Mouse (Mus musculus) midbrain, postnatal 0 days (tissue): ENCODE measurements around the gene Ppp1r14d. TPM values are rescaled to one million over a fixed set of nuclear protein-coding genes. Genes with fewer than 3 reads are reported as not detected.

Experiments used
- ATAC-seq: fragments of 200-750 bp; cut with Nextera tagmentation; 2 replicates; pipeline ENCODE4 v1.8.0; 2017; ENCODE audit warnings: moderate number of reproducible peaks, mild to moderate bottlenecking, moderate TSS enrichment, moderate library complexity; ENCODE audit not compliant: low FRiP score
- DNase-seq: peaks from one replicate; pipeline ENCODE4 v3.0.0-alpha.2; 2015; ENCODE audit warnings: low spot score
- H3K27ac ChIP-seq: fragments of 300-500 bp; sonication (generic); 2 replicates; pipeline ENCODE4 v1.5.1; 2014; ENCODE audit warnings: low read depth, mild to moderate bottlenecking, low read length, mixed read lengths
- H3K27me3 ChIP-seq: fragments of 300-500 bp; sonication (generic); 2 replicates; pipeline ENCODE4 v1.6.1; 2014; ENCODE audit warnings: low read length, control low read depth, mixed read lengths; ENCODE audit not compliant: insufficient read depth
- H3K36me3 ChIP-seq: fragments of 300-500 bp; sonication (generic); 2 replicates; pipeline ENCODE4 v1.6.1; 2014; ENCODE audit warnings: low read length, control low read depth, mixed read lengths; ENCODE audit not compliant: insufficient read depth
- H3K4me1 ChIP-seq: fragments of 300-500 bp; sonication (generic); 2 replicates; pipeline ENCODE4 v1.6.1; 2014; ENCODE audit warnings: mild to moderate bottlenecking, control low read depth, antibody characterized with exemption, low read length, mixed read lengths; ENCODE audit not compliant: insufficient read depth
- H3K4me2 ChIP-seq: fragments of 300-500 bp; sonication (generic); 2 replicates; pipeline ENCODE4 v1.6.1; 2014; ENCODE audit warnings: low read depth, mild to moderate bottlenecking, low read length, mixed read lengths; ENCODE audit not compliant: poor library complexity, severe bottlenecking
- H3K4me3 ChIP-seq: fragments of 300-500 bp; sonication (generic); 2 replicates; pipeline ENCODE4 v1.5.1; 2014; ENCODE audit warnings: low read depth, mild to moderate bottlenecking, low read length, moderate library complexity
- H3K9ac ChIP-seq: fragments of 300-500 bp; sonication (generic); replicated peaks from 2 replicates; pipeline ENCODE4 v1.6.1; 2014; ENCODE audit warnings: mild to moderate bottlenecking, low read length, moderate library complexity, mixed read lengths; ENCODE audit not compliant: poor library complexity, severe bottlenecking
- H3K9me3 ChIP-seq: fragments of 300-500 bp; sonication (generic); 2 replicates; pipeline ENCODE4 v1.6.1; 2016; ENCODE audit warnings: low read length, control low read depth
- CTCF ChIP-seq: IDR thresholded peaks from 2 replicates; pipeline ENCODE4 v1.5.1; 2016; ENCODE audit warnings: antibody characterized with exemption, mild to moderate bottlenecking
- WGBS: fragments of 180-500 bp; shearing (Covaris S2); extraction: QIAGEN DNeasy Blood & Tissue Kit; methylation state at CpG from one replicate; pipeline ENCODE4 v1.1.7; 2014; 5-methylcytosine and 5-hydroxymethylcytosine counted together
- polyA plus RNA-seq: library from polyadenylated mRNA; unstranded; fragments of >200 nt; fragmentation: Nextera tagmentation; extraction: Ambion mirVana; gene quantifications from 2 replicates; pipeline ENCODE4 v1.2.1, GENCODE M21; 2015
- total RNA-seq: library from RNA; depleted of rRNA; stranded (reverse); fragments of >200 nt; gene quantifications from 2 replicates; pipeline ENCODE4 v1.2.3, GENCODE M21; 2014; rRNA removed

The Ppp1r14d gene
- total and polyA plus RNA-seq, 2 experiments from 2014 or later: not detected

GRCm38 (mm10) chr2:119172862-119173576 lies 56.7 kb downstream of the Ppp1r14d start:
- Histone ChIP-seq H3K4me1 (no peaks in the 10 kb centered on the region), H3K27me3 (no peaks in the 10 kb centered on the region), H3K9me3 (no peaks in the 10 kb centered on the region), H3K4me3 (no peak overlapping the region), H3K27ac (no peak overlapping the region), H3K9ac (no peak overlapping the region), H3K36me3 (peaks cover 15% of the 10 kb centered on the region), H3K4me2 (no peak overlapping the region)
- ATAC-seq: no peak
- DNase-seq: peak; percentile 57
- TF ChIP-seq CTCF: no peak
- 20% methylated on average over 13 of the region's 13 CpGs for WGBS

- H3K4me1 ChIP-seq: no peaks in the 10 kb centered on the region
- no peaks in the 10 kb centered on the region for H3K27me3 ChIP-seq
- ATAC-seq: no peak
- peaks cover 9% of the 10 kb centered on the region for H3K36me3 ChIP-seq
- no peak for DNase-seq
- no peak for TF ChIP-seq CTCF
- no peaks in the 10 kb centered on the region for H3K9me3 ChIP-seq
- H3K27ac ChIP-seq: no peak overlapping the region
- no peak overlapping the region for H3K4me2 ChIP-seq
- H3K9ac ChIP-seq: no peak overlapping the region
- 75% methylated on average over 7 of the region's 7 CpGs for whole genome bisulfite sequencing
- no peak overlapping the region for H3K4me3 ChIP-seq
These were observed 57.3 kb downstream of the Ppp1r14d start for GRCm38 (mm10) chr2:119172446-119172845.

- H3K36me3 ChIP-seq: peaks cover 9% of the 10 kb centered on the region
- DNase-seq: no peak
- H3K27me3 ChIP-seq: no peaks in the 10 kb centered on the region
- no peak overlapping the region for H3K27ac ChIP-seq
- WGBS: 81% methylated on average over 8 of the region's 8 CpGs
- ATAC-seq: no peak
- H3K4me1 ChIP-seq: no peaks in the 10 kb centered on the region; the same call in 1 of the 2 replicates
- H3K9me3 ChIP-seq: no peaks in the 10 kb centered on the region
- TF ChIP-seq CTCF: no peak
- H3K4me2 ChIP-seq: no peak overlapping the region
- H3K4me3 ChIP-seq: no peak overlapping the region
- no peak overlapping the region for H3K9ac ChIP-seq
These were observed 58.1 kb downstream of the Ppp1r14d start for GRCm38 (mm10) chr2:119171574-119171973.

- Histone ChIP-seq H3K36me3 (peaks cover 3% of the 10 kb centered on the region), H3K4me1 (no peaks in the 10 kb centered on the region; the same call in 1 of the 2 replicates), H3K4me3 (no peak overlapping the region), H3K4me2 (no peak overlapping the region), H3K9me3 (no peaks in the 10 kb centered on the region), H3K27ac (no peak overlapping the region), H3K9ac (no peak overlapping the region), H3K27me3 (peaks cover 5% of the 10 kb centered on the region; the same call in 1 of the 2 replicates)
- TF ChIP-seq CTCF: no peak
- ATAC-seq: no peak
- WGBS: 90% methylated on average over 2 of the region's 2 CpGs
- no peak for DNase-seq
These were observed 59.4 kb downstream of the Ppp1r14d start for GRCm38 (mm10) chr2:119170282-119170681.

Other genes starting within 250 kb of the Ppp1r14d start
- 26.5 and 44.7 TPM in 2 replicates for gene Ccdc32, start 200.5 kb downstream of the Ppp1r14d start, total RNA-seq
- 49.4 and 51.8 TPM in 2 replicates for gene Ccdc32, start 200.5 kb downstream of the Ppp1r14d start, polyA plus RNA-seq
- 10.1 and 10.2 TPM in 2 replicates for gene Rpusd2, start 195.1 kb downstream of the Ppp1r14d start, total RNA-seq
- 2.9 and 3.2 TPM in 2 replicates for gene Rpusd2, start 195.1 kb downstream of the Ppp1r14d start, polyA plus RNA-seq
- gene Knl1, start 182.8 kb downstream of the Ppp1r14d start, total RNA-seq: 1.5 and 2.3 TPM in 2 replicates
- 1.9 and 3.7 TPM in 2 replicates for gene Knl1, start 182.8 kb downstream of the Ppp1r14d start, polyA plus RNA-seq
- 0.22 and 0.66 TPM in 2 replicates for gene Rad51, start 117.1 kb downstream of the Ppp1r14d start, total RNA-seq
- 3.9 and 5.9 TPM in 2 replicates for gene Rad51, start 117.1 kb downstream of the Ppp1r14d start, polyA plus RNA-seq
- gene Rmdn3, start 72.9 kb downstream of the Ppp1r14d start, total RNA-seq: 34.8 and 37.2 TPM in 2 replicates
- gene Rmdn3, start 72.9 kb downstream of the Ppp1r14d start, polyA plus RNA-seq: 38.8 and 43.1 TPM in 2 replicates
- gene Gchfr, start 62.1 kb downstream of the Ppp1r14d start, total RNA-seq: 11.0 and 15.9 TPM in 2 replicates
- 9.9 and 12.0 TPM in 2 replicates for gene Gchfr, start 62.1 kb downstream of the Ppp1r14d start, polyA plus RNA-seq
- gene Gm14137, start 55.4 kb downstream of the Ppp1r14d start, total RNA-seq: 0.05 TPM in 1 of 2 replicates, not detected in the other
- 0.32 and 0.47 TPM in 2 replicates for gene Gm14137, start 55.4 kb downstream of the Ppp1r14d start, polyA plus RNA-seq
- gene Zfyve19, start 21.3 kb downstream of the Ppp1r14d start, total RNA-seq: 30.5 and 44.0 TPM in 2 replicates
- 52.0 and 57.3 TPM in 2 replicates for gene Zfyve19, start 21.3 kb downstream of the Ppp1r14d start, polyA plus RNA-seq
- 22.1 and 24.5 TPM in 2 replicates for gene Dnajc17, start 21.1 kb downstream of the Ppp1r14d start, total RNA-seq
- gene Dnajc17, start 21.1 kb downstream of the Ppp1r14d start, polyA plus RNA-seq: 24.5 and 25.9 TPM in 2 replicates
- gene Spint1, start 7.5 kb upstream of the Ppp1r14d start, total RNA-seq: 1.3 and 1.9 TPM in 2 replicates
- gene Spint1, start 7.5 kb upstream of the Ppp1r14d start, polyA plus RNA-seq: 0.93 and 1.1 TPM in 2 replicates
- 24.5 and 32.7 TPM in 2 replicates for gene Rhov, start 41.4 kb upstream of the Ppp1r14d start, total RNA-seq
- 37.7 and 43.7 TPM in 2 replicates for gene Rhov, start 41.4 kb upstream of the Ppp1r14d start, polyA plus RNA-seq
- gene Vps18, start 58.8 kb upstream of the Ppp1r14d start, total RNA-seq: 30.1 and 36.9 TPM in 2 replicates
- 21.4 and 21.6 TPM in 2 replicates for gene Vps18, start 58.8 kb upstream of the Ppp1r14d start, polyA plus RNA-seq
- 3.9 TPM in 2 replicates for gene Dll4, start 95.9 kb upstream of the Ppp1r14d start, total RNA-seq
- 2.3 and 2.6 TPM in 2 replicates for gene Dll4, start 95.9 kb upstream of the Ppp1r14d start, polyA plus RNA-seq
- 9.5 and 18.7 TPM in 2 replicates for gene Chac1, start 121.3 kb upstream of the Ppp1r14d start, total RNA-seq
- gene Chac1, start 121.3 kb upstream of the Ppp1r14d start, polyA plus RNA-seq: 10.2 and 13.5 TPM in 2 replicates
- gene Ino80, start 247.8 kb upstream of the Ppp1r14d start, total RNA-seq: 13.2 and 15.0 TPM in 2 replicates
- gene Ino80, start 247.8 kb upstream of the Ppp1r14d start, polyA plus RNA-seq: 2.2 and 2.4 TPM in 2 replicates